Mouse (Mus musculus) heart, embryonic 14.5 days (tissue): ENCODE results near the gene Gm49405. TPM values are rescaled to one million over a fixed set of nuclear protein-coding genes. Genes with fewer than 3 reads are reported as not detected.

Source experiments
- ATAC-seq: fragments of 200-750 bp; cut with Nextera tagmentation; 2 replicates; pipeline ENCODE4 v1.8.0; 2017; ENCODE audit warnings: low read depth, moderate TSS enrichment; ENCODE audit not compliant: insufficient number of reproducible peaks, insufficient read depth, low FRiP score
- H3K27ac ChIP-seq, 2 experiments: fragments of 200-500 bp in 1 of 2; fragments of 300-500 bp in 1 of 2; sonication (generic) in 1 of 2; replicated peaks in 1 of 2; 2 replicates each; pipeline ENCODE4 v1.5.1; 2012 to 2014; ENCODE audit warnings: low read depth in 2 of 2, low read length in 2 of 2, control low read depth in 1 of 2, mild to moderate bottlenecking in 1 of 2, mixed read lengths in 1 of 2; ENCODE audit not compliant: control insufficient read depth in 1 of 2, insufficient read depth in 1 of 2
- H3K27me3 ChIP-seq: fragments of 300-500 bp; sonication (generic); 2 replicates; pipeline ENCODE4 v1.6.1; 2014; ENCODE audit warnings: mild to moderate bottlenecking, low read length, control low read depth; ENCODE audit not compliant: control insufficient read depth, insufficient read depth
- H3K36me3 ChIP-seq: fragments of 300-500 bp; sonication (generic); 2 replicates; pipeline ENCODE4 v1.6.1; 2014; ENCODE audit warnings: mild to moderate bottlenecking, control low read depth, low read length, mixed read lengths; ENCODE audit not compliant: control insufficient read depth, insufficient read depth
- H3K4me1 ChIP-seq, 2 experiments: fragments of 200-500 bp in 1 of 2; fragments of 300-500 bp in 1 of 2; sonication (generic) in 1 of 2; 2 replicates each; pipeline ENCODE4 v1.6.1; 2012 to 2014; ENCODE audit warnings: low read length in 2 of 2, control low read depth in 1 of 2, mixed read lengths in 1 of 2; ENCODE audit not compliant: control insufficient read depth in 2 of 2, insufficient read depth in 2 of 2
- H3K4me2 ChIP-seq: fragments of 300-500 bp; sonication (generic); 2 replicates; pipeline ENCODE4 v1.6.1; 2014; ENCODE audit warnings: mild to moderate bottlenecking, low read length
- H3K4me3 ChIP-seq, 2 experiments: fragments of 200-500 bp in 1 of 2; fragments of 300-500 bp in 1 of 2; sonication (generic) in 1 of 2; 2 replicates each; pipeline ENCODE4 v1.5.1; 2012 to 2014; ENCODE audit warnings: low read length in 2 of 2, mild to moderate bottlenecking in 2 of 2, control low read depth in 1 of 2, low read depth in 1 of 2, moderate library complexity in 1 of 2; ENCODE audit not compliant: control insufficient read depth in 1 of 2, insufficient read depth in 1 of 2
- H3K9ac ChIP-seq: fragments of 300-500 bp; sonication (generic); 2 replicates; pipeline ENCODE4 v1.6.1; 2014; ENCODE audit warnings: mild to moderate bottlenecking, low read length
- H3K9me3 ChIP-seq: fragments of 300-500 bp; sonication (generic); 2 replicates; pipeline ENCODE4 v1.6.1; 2016; ENCODE audit warnings: low read length, control low read depth; ENCODE audit not compliant: control insufficient read depth
- WGBS: fragments of 180-500 bp; shearing (Covaris S2); extraction: QIAGEN DNeasy Blood & Tissue Kit; methylation state at CpG from one replicate; pipeline ENCODE4 v1.1.7; 2014; 5-methylcytosine and 5-hydroxymethylcytosine counted together
- polyA plus RNA-seq: library from polyadenylated mRNA; unstranded; fragments of >200 nt; fragmentation: Nextera tagmentation; extraction: Ambion mirVana; gene quantifications from 2 replicates; pipeline ENCODE4 v1.2.1, GENCODE M21; 2014

Gene Gm49405
- polyA plus RNA-seq, 1 experiment from 2014 or later, result 4.3 TPM

DNA sequence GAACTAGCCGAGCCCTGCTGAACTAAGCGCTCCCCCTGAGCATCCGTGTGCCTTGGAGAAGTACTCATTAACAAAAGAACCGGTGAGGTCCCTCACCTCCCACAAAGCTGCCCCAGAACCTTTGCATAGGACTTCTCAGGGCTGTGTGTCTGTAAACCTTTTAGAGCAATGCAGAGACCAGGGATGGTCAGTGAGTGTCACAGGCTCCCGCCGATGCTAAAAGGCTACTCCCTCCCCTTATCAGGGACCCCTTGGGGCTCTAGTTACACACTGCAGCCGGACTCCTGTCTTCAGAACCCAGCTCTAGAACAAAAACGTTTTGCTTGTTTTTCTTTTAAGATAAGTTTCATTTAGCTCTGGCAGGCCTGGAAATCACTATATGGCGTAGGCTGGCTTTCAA lies 12.6 kb downstream of the Gm49405 start:
- Histone ChIP-seq H3K9ac (peak overlapping the region; percentile 60), H3K36me3 (peaks cover 32% of the 10 kb centered on the region), H3K27me3 (no peaks in the 10 kb centered on the region), H3K4me2 (peak overlapping the region; percentile 83), H3K9me3 (no peaks in the 10 kb centered on the region), H3K4me1 (peaks cover 4 to 17% of the 10 kb centered on the region in 2 experiments), H3K27ac (0 out of 4 replicates have a peak overlapping the region, but pooled peaks of 1 of the 2 experiments have one; percentile 25), H3K4me3 (peak overlapping the region; percentile 25 to 35; a peak in 3 of 4 replicates)
- WGBS, result 8% methylated on average over 9 of the region's 9 CpGs
- peak; percentile 1; the same call in 1 of the 2 replicates for ATAC-seq

DNA sequence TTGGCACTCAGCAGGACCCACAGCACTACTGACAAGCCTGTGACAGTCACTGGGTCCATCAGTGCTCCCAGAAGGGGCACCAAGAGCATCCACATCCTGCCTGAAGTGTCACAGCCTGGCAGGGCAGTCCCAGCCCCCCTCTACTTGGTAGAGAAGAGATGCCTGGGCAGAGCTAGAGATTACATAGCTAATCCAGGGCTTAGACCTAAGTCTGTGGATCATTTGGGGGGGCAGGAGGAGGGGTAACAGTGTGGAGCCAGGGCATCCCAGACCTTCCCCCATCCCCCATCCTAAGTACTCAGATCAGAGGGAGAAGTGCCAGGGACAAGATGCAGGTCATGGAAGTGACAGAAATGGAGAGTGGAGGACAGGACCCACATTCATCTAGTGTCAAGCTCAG lies 14.4 kb downstream of the Gm49405 start:
- no peak overlapping the region for H3K4me3 ChIP-seq
- H3K9ac ChIP-seq, result peak overlapping the region; percentile 8; the same call in 1 of the 2 replicates
- no peak for ATAC-seq
- no peaks in the 10 kb centered on the region for H3K27me3 ChIP-seq
- peaks cover 14% of the 10 kb centered on the region for H3K36me3 ChIP-seq
- no peaks in the 10 kb centered on the region for H3K9me3 ChIP-seq
- H3K4me2 ChIP-seq, result no peak overlapping the region
- H3K27ac ChIP-seq, result no peak overlapping the region
- H3K4me1 ChIP-seq, result peaks cover 6 to 20% of the 10 kb centered on the region in 2 experiments

GRCm38 (mm10) chr19:4015635-4016034 lies 15.2 kb downstream of the Gm49405 start:
- Histone ChIP-seq H3K36me3 (peaks cover 6% of the 10 kb centered on the region), H3K9ac (no peak overlapping the region), H3K4me3 (no peak overlapping the region), H3K27me3 (no peaks in the 10 kb centered on the region), H3K4me2 (no peak overlapping the region), H3K4me1 (peaks cover 6 to 20% of the 10 kb centered on the region in 2 experiments), H3K27ac (no peak overlapping the region), H3K9me3 (no peaks in the 10 kb centered on the region)
- no peak for ATAC-seq
- WGBS, result 43% methylated on average over 5 of the region's 5 CpGs

GRCm38 (mm10) chr19:4017921-4018587 lies 17.6 kb downstream of the Gm49405 start:
- H3K9me3 ChIP-seq, result no peaks in the 10 kb centered on the region
- ATAC-seq, result no peak
- WGBS, result 62% methylated on average over 10 of the region's 10 CpGs

DNA sequence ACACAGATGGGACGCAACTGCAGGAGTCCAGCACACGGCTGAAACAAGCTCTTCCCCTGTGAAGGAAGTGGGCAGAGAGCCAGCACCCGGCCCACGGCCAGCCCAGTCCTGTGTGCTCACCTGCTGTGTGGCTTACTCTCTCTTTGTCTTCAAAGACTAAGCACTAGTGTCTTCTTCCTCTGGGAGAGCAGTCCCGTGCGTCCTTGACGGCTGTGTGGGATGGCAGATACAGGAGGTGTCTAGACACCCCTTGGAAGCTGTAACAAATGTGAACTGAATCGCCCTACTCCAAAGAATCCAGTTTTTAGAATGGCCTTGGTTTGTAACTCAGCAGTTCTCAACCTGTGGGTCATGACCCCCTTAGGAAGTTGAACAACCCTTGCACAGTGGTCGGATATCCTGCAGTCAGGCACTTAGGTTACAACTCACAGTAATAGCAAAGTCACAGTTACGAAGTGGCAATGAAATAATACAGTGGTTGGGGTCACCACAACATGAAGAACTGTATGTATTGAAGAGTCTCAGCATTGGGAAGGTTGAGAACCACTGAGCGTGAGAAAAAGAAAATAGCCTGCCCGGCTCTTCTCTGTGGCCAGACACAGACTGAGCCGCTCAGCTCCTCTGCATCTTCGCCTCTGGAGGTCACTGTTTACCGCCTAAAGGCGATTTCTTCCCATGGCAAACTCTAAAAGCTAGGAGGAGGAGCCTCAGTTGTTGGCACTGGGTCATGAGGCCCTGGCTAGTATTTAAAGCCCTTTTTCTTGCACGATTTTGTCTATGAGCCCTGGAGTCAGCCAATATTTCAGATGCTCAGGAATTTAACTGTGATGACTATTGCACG lies 18.5 kb downstream of the Gm49405 start:
- H3K27ac ChIP-seq, result no peak overlapping the region
- no peak overlapping the region for H3K9ac ChIP-seq
- peak; percentile 60 for ATAC-seq
- WGBS, result 34% methylated on average over 18 of the region's 18 CpGs
- H3K9me3 ChIP-seq, result no peaks in the 10 kb centered on the region
- H3K4me1 ChIP-seq, result peaks cover 2 to 4% of the 10 kb centered on the region in 2 experiments; a peak in 1 of 4 replicates
- no peak overlapping the region for H3K4me3 ChIP-seq
- no peak overlapping the region for H3K4me2 ChIP-seq
- H3K36me3 ChIP-seq, result no peaks in the 10 kb centered on the region
- no peaks in the 10 kb centered on the region for H3K27me3 ChIP-seq

More at GRCm38 (mm10) chr19:4017921-4018587, 17.6 kb downstream of the Gm49405 start:
- no peaks in the 10 kb centered on the region for H3K27me3 ChIP-seq
- H3K4me1 ChIP-seq, result peaks cover 2 to 7% of the 10 kb centered on the region in 2 experiments
- H3K4me2 ChIP-seq, result no peak overlapping the region
- H3K27ac ChIP-seq, result no peak overlapping the region
- H3K36me3 ChIP-seq, result no peaks in the 10 kb centered on the region
- H3K9ac ChIP-seq, result no peak overlapping the region
- no peak overlapping the region for H3K4me3 ChIP-seq

DNA sequence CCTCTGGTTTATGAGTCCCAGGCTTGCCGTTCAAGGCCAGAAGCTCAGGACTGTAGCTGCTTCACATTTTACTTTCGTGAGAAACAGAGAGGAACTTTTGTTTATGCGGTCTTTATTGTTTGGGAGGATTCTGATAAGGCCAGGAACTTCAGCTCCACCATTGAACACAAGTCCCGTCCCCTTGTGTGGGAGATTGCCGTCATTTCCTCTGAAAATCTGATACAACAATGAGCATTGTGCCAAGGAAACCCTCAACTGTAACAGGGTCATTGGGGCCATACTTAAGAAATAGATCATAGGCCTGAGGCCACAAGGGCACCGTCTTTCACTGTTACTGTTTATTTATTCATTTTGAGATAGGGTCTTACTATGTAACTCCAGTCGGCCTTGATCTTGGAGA lies 22.8 kb downstream of the Gm49405 start:
- ATAC-seq, result no peak
- H3K9ac ChIP-seq, result no peak overlapping the region
- no peaks in the 10 kb centered on the region for H3K27me3 ChIP-seq
- H3K4me1 ChIP-seq, result peaks cover 2 to 4% of the 10 kb centered on the region in 2 experiments; a peak in 1 of 4 replicates
- H3K4me2 ChIP-seq, result no peak overlapping the region
- 49% methylated on average over 7 of the region's 7 CpGs for WGBS
- H3K36me3 ChIP-seq, result no peaks in the 10 kb centered on the region
- H3K27ac ChIP-seq, result no peak overlapping the region
- peaks cover 4% of the 10 kb centered on the region for H3K9me3 ChIP-seq
- no peak overlapping the region for H3K4me3 ChIP-seq

GRCm38 (mm10) chr19:4027576-4027975 lies 27.1 kb downstream of the Gm49405 start:
- peaks cover 4% of the 10 kb centered on the region for H3K9me3 ChIP-seq
- H3K4me1 ChIP-seq, result no peaks in the 10 kb centered on the region
- no peak overlapping the region for H3K4me2 ChIP-seq
- no peak overlapping the region for H3K27ac ChIP-seq
- no peak overlapping the region for H3K4me3 ChIP-seq
- ATAC-seq, result no peak
- H3K36me3 ChIP-seq, result no peaks in the 10 kb centered on the region
- H3K27me3 ChIP-seq, result no peaks in the 10 kb centered on the region
- no peak overlapping the region for H3K9ac ChIP-seq
